ENCODE assay signal across 9 mouse cellular contexts in the genomic region with DNA sequence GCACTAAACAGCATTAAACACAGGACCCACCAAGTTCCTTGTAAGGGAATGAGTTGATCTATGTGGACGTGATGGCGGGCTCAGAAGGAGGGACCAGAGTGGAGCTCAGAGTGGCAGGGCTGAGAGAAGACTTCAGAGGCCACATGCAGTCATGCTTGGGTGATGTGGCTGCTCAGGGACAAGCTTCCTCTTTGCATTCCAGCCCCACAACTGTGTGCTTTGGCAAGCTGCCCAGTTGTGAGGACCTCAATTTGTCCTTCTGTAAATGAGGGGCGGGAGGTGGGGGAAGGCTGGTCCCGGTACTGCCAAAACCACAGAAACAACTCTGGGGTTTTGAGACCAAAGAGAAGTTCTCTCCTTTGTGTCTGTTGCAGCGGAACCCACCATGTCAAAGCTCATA. TPM values are rescaled to one million over a fixed set of nuclear protein-coding genes. Genes with fewer than 3 reads are reported as not detected.
DNase-seq lines count a peak whose midpoint lies in the region; ATAC-seq and TF ChIP-seq lines count a peak whose summit lies in the region.
"Had no signal": no experiment of that assay in that cellular context is flagged by ENCODE, and none has a peak within 500 bp of the region (broad histone marks: within the 10 kb centered on the region; RNA-seq: fewer than 3 reads in every experiment).

No protein-coding gene starts in this region.

- no peaks in the 10 kb centered on the region for H3K79me2 ChIP-seq in heart, adult 2 months (replicated peaks; ENCODE audit: control insufficient read depth, insufficient read depth, low read length)

- no peaks in the 10 kb centered on the region for H3K9me3 ChIP-seq in heart, embryonic 15.5 days (replicated peaks)
- no peaks in the 10 kb centered on the region for H3K9me3 ChIP-seq in kidney, embryonic 15.5 days (replicated peaks)
- no peaks in the 10 kb centered on the region for H3K9me3 ChIP-seq in midbrain, embryonic 16.5 days (replicated peaks; ENCODE audit: control insufficient read depth, low read length, poor library complexity, severe bottlenecking)
- H3K9me3 ChIP-seq: hindbrain, embryonic 15.5 days had no signal

- no peak for DNase-seq in heart, adult 2 months
- peak; percentile 95 for DNase-seq in Muller cell, postnatal 12 days (ENCODE audit: inconsistent ontology term)
- peak; percentile 44 for DNase-seq in lung, postnatal 36 days
- DNase-seq in left cerebral cortex, adult 11 months (ENCODE audit: low spot score): no peak
- DNase-seq in thymus, postnatal 36 days: no peak

- peaks cover 9% of the 10 kb centered on the region for H3K4me1 ChIP-seq in heart, embryonic 15.5 days (replicated peaks)
- H3K4me1 ChIP-seq in heart, adult 2 months (ENCODE audit: control insufficient read depth, insufficient read depth, low read length): no peaks in the 10 kb centered on the region
- peaks cover 18% of the 10 kb centered on the region for H3K4me1 ChIP-seq in kidney, embryonic 15.5 days
- H3K4me1 ChIP-seq in midbrain, embryonic 16.5 days (ENCODE audit: control insufficient read depth, insufficient read depth, low read length): no peaks in the 10 kb centered on the region
- H3K4me1 ChIP-seq: hindbrain, embryonic 15.5 days had no signal

- intact Hi-C loops in heart, adult 2 months (cut with DNase I): no loop called here

- no peaks in the 10 kb centered on the region for H3K36me3 ChIP-seq in heart, embryonic 15.5 days
- H3K36me3 ChIP-seq in heart, adult 2 months (ENCODE audit: control insufficient read depth, insufficient read depth, low read length): no peaks in the 10 kb centered on the region
- H3K36me3 ChIP-seq in kidney, embryonic 15.5 days: no peaks in the 10 kb centered on the region
- H3K36me3 ChIP-seq in midbrain, embryonic 16.5 days (ENCODE audit: control insufficient read depth, insufficient read depth, low read length): no peaks in the 10 kb centered on the region
- H3K36me3 ChIP-seq: hindbrain, embryonic 15.5 days had no signal

- no peak overlapping the region for H3K4me2 ChIP-seq in heart, embryonic 15.5 days
- no peak overlapping the region; the same call in 1 of the 2 replicates for H3K4me2 ChIP-seq in kidney, embryonic 15.5 days
- H3K4me2 ChIP-seq in midbrain, embryonic 16.5 days (ENCODE audit: low read length): no peak overlapping the region
- H3K4me2 ChIP-seq: hindbrain, embryonic 15.5 days had no signal

- H3K27me3 ChIP-seq in heart, embryonic 15.5 days: no peaks in the 10 kb centered on the region
- no peaks in the 10 kb centered on the region for H3K27me3 ChIP-seq in heart, adult 2 months (ENCODE audit: control insufficient read depth, insufficient read depth, low read length)
- no peaks in the 10 kb centered on the region for H3K27me3 ChIP-seq in kidney, embryonic 15.5 days
- no peaks in the 10 kb centered on the region for H3K27me3 ChIP-seq in midbrain, embryonic 16.5 days (ENCODE audit: control insufficient read depth, insufficient read depth, low read depth, low read length)
- H3K27me3 ChIP-seq: hindbrain, embryonic 15.5 days had no signal

- peak; percentile 61; the same call in 1 of the 2 replicates for ATAC-seq in heart, embryonic 15.5 days (replicated peaks; ENCODE audit: insufficient number of reproducible peaks, insufficient read depth, low FRiP score, low read depth)
- ATAC-seq in kidney, embryonic 15.5 days (replicated peaks; ENCODE audit: low FRiP score): peak; percentile 80; the same call in 1 of the 2 replicates
- no peak for ATAC-seq in midbrain, embryonic 16.5 days

- WGBS in heart, embryonic 15.5 days: 40% methylated on average over 5 of the region's 5 CpGs
- WGBS in heart, adult 2 months: 33% methylated on average over 5 of the region's 5 CpGs
- 35% methylated on average over 5 of the region's 5 CpGs for WGBS in kidney, embryonic 15.5 days
- 57% methylated on average over 5 of the region's 5 CpGs for WGBS in midbrain, embryonic 16.5 days

- TF ChIP-seq CTCF in heart, adult 2 months (IDR thresholded peaks at IDR 0.05): no peak

- no peak for TF ChIP-seq EP300 in heart, adult 2 months (IDR thresholded peaks at IDR 0.05; ENCODE audit: insufficient read depth, low read depth, low read length)

- H3K27ac ChIP-seq in heart, embryonic 15.5 days: no peak overlapping the region
- no peak overlapping the region for H3K27ac ChIP-seq in heart, adult 2 months
- peak overlapping the region; percentile 76 for H3K27ac ChIP-seq in kidney, embryonic 15.5 days
- H3K27ac ChIP-seq in midbrain, embryonic 16.5 days (ENCODE audit: low read length): no peak overlapping the region
- H3K27ac ChIP-seq: hindbrain, embryonic 15.5 days had no signal

- no peak overlapping the region for H3K4me3 ChIP-seq in heart, embryonic 15.5 days
- H3K4me3 ChIP-seq in heart, adult 2 months: no peak overlapping the region
- no peak overlapping the region for H3K4me3 ChIP-seq in kidney, embryonic 15.5 days (replicated peaks)
- H3K4me3 ChIP-seq in midbrain, embryonic 16.5 days (ENCODE audit: low read depth, low read length): no peak overlapping the region
- H3K4me3 ChIP-seq: hindbrain, embryonic 15.5 days had no signal

- no peak overlapping the region for H3K9ac ChIP-seq in heart, embryonic 15.5 days
- no peak overlapping the region for H3K9ac ChIP-seq in heart, adult 2 months (ENCODE audit: low read depth, low read length)
- no peak overlapping the region for H3K9ac ChIP-seq in kidney, embryonic 15.5 days
- H3K9ac ChIP-seq in midbrain, embryonic 16.5 days (ENCODE audit: low read depth, low read length): no peak overlapping the region
- H3K9ac ChIP-seq: hindbrain, embryonic 15.5 days had no signal

- TF ChIP-seq POLR2A in heart, adult 2 months (IDR thresholded peaks at IDR 0.05; ENCODE audit: insufficient read depth, low read depth, low read length): no peak

RNA-seq across cellular contexts. Expression of gene Phykpl, which starts 33.3 kb away (rescaled TPM):
- polyA plus RNA-seq in heart, embryonic 15.5 days (2015; fragmentation: Nextera tagmentation; extraction: Ambion mirVana): 12.4 and 14.5 TPM in 2 replicates
- 1 to 10 TPM; 6.9 to 8.9 TPM for total RNA-seq in heart, adult 2 months (2021)
- 16.8 and 17.0 TPM in 2 replicates for polyA plus RNA-seq in heart, adult 2 months (2012; rRNA removed)
- polyA plus RNA-seq in kidney, embryonic 15.5 days (2015; fragmentation: Nextera tagmentation; extraction: Ambion mirVana): 22.2 and 23.1 TPM in 2 replicates
- 9.4 and 9.7 TPM in 2 replicates for polyA plus RNA-seq in midbrain, embryonic 16.5 days (2015; fragmentation: Nextera tagmentation; extraction: Ambion mirVana)

RNA-seq across cellular contexts. Expression of gene Hnrnpab, which starts 55.4 kb away (rescaled TPM):
- 239 and 289 TPM in 2 replicates for polyA plus RNA-seq in heart, embryonic 15.5 days (2015; fragmentation: Nextera tagmentation; extraction: Ambion mirVana)
- 100 to 1,000 TPM; 132 to 145 TPM for total RNA-seq in heart, adult 2 months (2021)
- 68.4 and 71.5 TPM in 2 replicates for polyA plus RNA-seq in heart, adult 2 months (2012; rRNA removed)
- 443 and 447 TPM in 2 replicates for polyA plus RNA-seq in kidney, embryonic 15.5 days (2015; fragmentation: Nextera tagmentation; extraction: Ambion mirVana)
- polyA plus RNA-seq in midbrain, embryonic 16.5 days (2015; fragmentation: Nextera tagmentation; extraction: Ambion mirVana): 273 and 303 TPM in 2 replicates

Comparison
In these comparisons a context has a peak if more than half of its experiments do, and no peak if none do; other contexts are left out.
1. DNase-seq: peak in Muller cell, postnatal 12 days (single experiment) and lung, postnatal 36 days (single experiment); none in heart, adult 2 months (0 of 2), left cerebral cortex, adult 11 months (single experiment) and thymus, postnatal 36 days (0 of 2).